Mouse (Mus musculus) forebrain, embryonic 11.5 days (tissue): ENCODE data around the gene Zscan2. TPM values are rescaled to one million over a fixed set of nuclear protein-coding genes. Genes with fewer than 3 reads are reported as not detected.

Source experiments
- ATAC-seq: fragments of 200-750 bp; cut with Nextera tagmentation; replicated peaks from 2 replicates; pipeline ENCODE4 v1.8.0; 2017; ENCODE audit warnings: moderate TSS enrichment; ENCODE audit not compliant: low FRiP score
- DNase-seq: peaks from one replicate; pipeline ENCODE4 v3.0.0-alpha.2; 2017; ENCODE audit warnings: low spot score
- H3K27ac ChIP-seq: fragments of 300-500 bp; sonication (generic); 2 replicates; pipeline ENCODE4 v1.5.1; 2014; ENCODE audit warnings: low read depth, low read length
- H3K27me3 ChIP-seq: fragments of 300-500 bp; sonication (generic); 2 replicates; pipeline ENCODE4 v1.6.1; 2014; ENCODE audit warnings: mild to moderate bottlenecking, low read length, mixed read lengths; ENCODE audit not compliant: control insufficient read depth, insufficient read depth
- H3K36me3 ChIP-seq: fragments of 300-500 bp; sonication (generic); 2 replicates; pipeline ENCODE4 v1.6.1; 2014; ENCODE audit warnings: mild to moderate bottlenecking, low read length, moderate library complexity, mixed read lengths; ENCODE audit not compliant: control insufficient read depth, insufficient read depth
- H3K4me1 ChIP-seq: fragments of 300-500 bp; sonication (generic); replicated peaks from 2 replicates; pipeline ENCODE4 v1.6.1; 2014; ENCODE audit warnings: low read length, mixed read lengths; ENCODE audit not compliant: control insufficient read depth, insufficient read depth
- H3K4me2 ChIP-seq: fragments of 300-500 bp; sonication (generic); 2 replicates; pipeline ENCODE4 v1.6.1; 2014; ENCODE audit warnings: low read depth, mild to moderate bottlenecking, low read length, moderate library complexity, mixed read lengths; ENCODE audit not compliant: severe bottlenecking
- H3K4me3 ChIP-seq: fragments of 300-500 bp; sonication (generic); 2 replicates; pipeline ENCODE4 v1.5.1; 2014; ENCODE audit warnings: low read depth, low read length
- H3K9ac ChIP-seq: fragments of 300-500 bp; sonication (generic); 2 replicates; pipeline ENCODE4 v1.6.1; 2014; ENCODE audit warnings: low read length
- H3K9me3 ChIP-seq: fragments of 300-500 bp; sonication (generic); 2 replicates; pipeline ENCODE4 v1.6.1; 2016; ENCODE audit warnings: low read length, mixed read lengths; ENCODE audit not compliant: control insufficient read depth
- WGBS: fragments of 180-500 bp; shearing (Covaris S2); extraction: QIAGEN DNeasy Blood & Tissue Kit; methylation state at CpG from one replicate; pipeline ENCODE4 v1.1.7; 2014; 5-methylcytosine and 5-hydroxymethylcytosine counted together
- polyA plus RNA-seq: library from polyadenylated mRNA; unstranded; fragments of >200 nt; fragmentation: Nextera tagmentation; extraction: Ambion mirVana; gene quantifications from 2 replicates; pipeline ENCODE4 v1.2.1, GENCODE M21; 2014

Zscan2 gene
- polyA plus RNA-seq, 1 experiment from 2014 or later: 3.8 TPM

GRCm38 (mm10) chr7:80864151-80864550, 3.4 kb downstream of the Zscan2 start:
- Histone ChIP-seq H3K36me3 (peaks cover 8% of the 10 kb centered on the region; the same call in 1 of the 2 replicates), H3K4me1 (peaks cover 3% of the 10 kb centered on the region; the same call in 1 of the 2 replicates), H3K4me2 (no peak overlapping the region), H3K9ac (no peak overlapping the region), H3K9me3 (no peaks in the 10 kb centered on the region), H3K27me3 (no peaks in the 10 kb centered on the region), H3K4me3 (no peak overlapping the region), H3K27ac (no peak overlapping the region)
- WGBS: 93% methylated on average over 1 of the region's 1 CpGs
- DNase-seq (no peak), ATAC-seq (no peak)

- Histone ChIP-seq H3K9me3 (no peaks in the 10 kb centered on the region), H3K4me3 (no peak overlapping the region), H3K36me3 (peaks cover 8% of the 10 kb centered on the region; the same call in 1 of the 2 replicates), H3K27ac (no peak overlapping the region), H3K9ac (no peak overlapping the region), H3K4me1 (peaks cover 3% of the 10 kb centered on the region; the same call in 1 of the 2 replicates), H3K4me2 (no peak overlapping the region), H3K27me3 (no peaks in the 10 kb centered on the region)
- ATAC-seq: no peak
- DNase-seq: no peak
- 88% methylated on average over 8 of the region's 8 CpGs for WGBS
Observed at GRCm38 (mm10) chr7:80864831-80865230, 4.1 kb downstream of the Zscan2 start.

- no peak for DNase-seq
- 96% methylated on average over 7 of the region's 7 CpGs for WGBS
- ATAC-seq: no peak
Observed at GRCm38 (mm10) chr7:80865521-80865920, 4.8 kb downstream of the Zscan2 start.

GRCm38 (mm10) chr7:80866514-80867147, 5.9 kb downstream of the Zscan2 start:
- Histone ChIP-seq H3K27me3 (no peaks in the 10 kb centered on the region), H3K4me3 (no peak overlapping the region), H3K36me3 (peaks cover 8% of the 10 kb centered on the region; the same call in 1 of the 2 replicates), H3K9ac (no peak overlapping the region), H3K4me1 (peaks cover 3% of the 10 kb centered on the region; the same call in 1 of the 2 replicates), H3K27ac (no peak overlapping the region), H3K9me3 (no peaks in the 10 kb centered on the region), H3K4me2 (no peak overlapping the region)
- ATAC-seq (no peak), DNase-seq (no peak)
- WGBS: 90% methylated on average over 7 of the region's 7 CpGs

More at GRCm38 (mm10) chr7:80865521-80865920, 4.8 kb downstream of the Zscan2 start:
- H3K4me2 ChIP-seq: no peak overlapping the region
- H3K9ac ChIP-seq: no peak overlapping the region
- no peak overlapping the region for H3K4me3 ChIP-seq
- H3K9me3 ChIP-seq: no peaks in the 10 kb centered on the region
- H3K27ac ChIP-seq: no peak overlapping the region
- no peaks in the 10 kb centered on the region for H3K27me3 ChIP-seq
- H3K4me1 ChIP-seq: peaks cover 3% of the 10 kb centered on the region; the same call in 1 of the 2 replicates
- H3K36me3 ChIP-seq: peaks cover 8% of the 10 kb centered on the region; the same call in 1 of the 2 replicates

GRCm38 (mm10) chr7:80868686-80869085, 8.0 kb downstream of the Zscan2 start:
- ATAC-seq (no peak), DNase-seq (no peak)
- Histone ChIP-seq H3K9me3 (no peaks in the 10 kb centered on the region), H3K27me3 (no peaks in the 10 kb centered on the region), H3K36me3 (peaks cover 12% of the 10 kb centered on the region; the same call in 1 of the 2 replicates), H3K9ac (no peak overlapping the region), H3K27ac (no peak overlapping the region), H3K4me1 (no peaks in the 10 kb centered on the region), H3K4me3 (no peak overlapping the region), H3K4me2 (no peak overlapping the region)
- 90% methylated on average over 2 of the region's 2 CpGs for WGBS

- peaks cover 9% of the 10 kb centered on the region for H3K36me3 ChIP-seq
- no peak overlapping the region for H3K4me2 ChIP-seq
- H3K9me3 ChIP-seq: no peaks in the 10 kb centered on the region
- no peak overlapping the region for H3K27ac ChIP-seq
- H3K4me3 ChIP-seq: no peak overlapping the region
- no peak overlapping the region for H3K9ac ChIP-seq
- 90% methylated on average over 5 of the region's 5 CpGs for WGBS
- ATAC-seq (no peak), DNase-seq (no peak)
- peaks cover 21% of the 10 kb centered on the region for H3K27me3 ChIP-seq
- 0 out of 2 replicates have a peak, but pooled peaks cover 2% of the 10 kb centered on the region for H3K4me1 ChIP-seq
Observed at GRCm38 (mm10) chr7:80873038-80873437, 12.3 kb downstream of the Zscan2 start.

- H3K27ac ChIP-seq: no peak overlapping the region
- 0 out of 2 replicates have a peak, but pooled peaks cover 2% of the 10 kb centered on the region for H3K4me1 ChIP-seq
- 97% methylated on average over 2 of the region's 2 CpGs for WGBS
- H3K9ac ChIP-seq: no peak overlapping the region
- ATAC-seq: no peak
- H3K27me3 ChIP-seq: peaks cover 21% of the 10 kb centered on the region
- no peak for DNase-seq
- no peak overlapping the region for H3K4me2 ChIP-seq
- H3K36me3 ChIP-seq: peaks cover 9% of the 10 kb centered on the region
- no peak overlapping the region for H3K4me3 ChIP-seq
- no peaks in the 10 kb centered on the region for H3K9me3 ChIP-seq
Observed at GRCm38 (mm10) chr7:80873631-80874030, 12.9 kb downstream of the Zscan2 start.

GRCm38 (mm10) chr7:80875727-80876126, 15.0 kb downstream of the Zscan2 start:
- no peak overlapping the region for H3K4me3 ChIP-seq
- 18% methylated on average over 37 of the region's 37 CpGs for WGBS
- ATAC-seq: no peak
- H3K4me1 ChIP-seq: 0 out of 2 replicates have a peak, but pooled peaks cover 2% of the 10 kb centered on the region
- H3K9ac ChIP-seq: no peak overlapping the region
- no peaks in the 10 kb centered on the region for H3K9me3 ChIP-seq
- H3K27ac ChIP-seq: no peak overlapping the region
- no peak for DNase-seq
- H3K27me3 ChIP-seq: peaks cover 21% of the 10 kb centered on the region
- H3K4me2 ChIP-seq: no peak overlapping the region
- H3K36me3 ChIP-seq: peaks cover 9% of the 10 kb centered on the region
